Mouse (Mus musculus) liver, adult 10 weeks (tissue): ENCODE data around the gene Bex3. TPM values are rescaled to one million over a fixed set of nuclear protein-coding genes. Genes with fewer than 3 reads are reported as not detected.

ENCODE experiments used
- polyA plus RNA-seq: library from polyadenylated mRNA; stranded (reverse); fragments of 350-450 nt; fragmentation: Illumina TruSeq; extraction: RNeasy Lipid Tissue Mini Kit (QIAGEN cat#74804); gene quantifications from one replicate; pipeline ENCODE4 v1.2.3, GENCODE M21; 2014; ENCODE audit warnings: low read depth, low replicate concordance

Gene Bex3
- not detected for polyA plus RNA-seq

GRCm38 (mm10) chrX:136269743-136270392 lies at the start of gene Bex3:
Bex3 (plus strand) TSS chrX:136270253.

GRCm38 (mm10) chrX:136244574-136245229 lies 25.4 kb upstream of the Bex3 start, which contains the start of gene Tceal9:
Tceal9 (plus strand) TSS chrX:136245079.

Other genes starting within 250 kb of the Bex3 start
- gene Arxes1, start 236.9 kb upstream of the Bex3 start, polyA plus RNA-seq: not detected
- gene Bex2, start 202.0 kb upstream of the Bex3 start, polyA plus RNA-seq: not detected
- not detected for gene Nxf3, start 185.0 kb upstream of the Bex3 start, polyA plus RNA-seq
- gene Bex4, start 131.3 kb upstream of the Bex3 start, polyA plus RNA-seq: 1.4 TPM
- gene Tceal8, start 97.9 kb upstream of the Bex3 start, polyA plus RNA-seq: 95.9 TPM
- gene Tceal5, start 66.4 kb upstream of the Bex3 start, polyA plus RNA-seq: not detected
- gene Tceal7, start 55.5 kb upstream of the Bex3 start, polyA plus RNA-seq: not detected
- not detected for gene Bex1, start 54.7 kb upstream of the Bex3 start, polyA plus RNA-seq
- gene Tceal9, start 25.2 kb upstream of the Bex3 start, polyA plus RNA-seq: 47.5 TPM
- not detected for gene Kir3dl1, start 247.7 kb downstream of the Bex3 start, polyA plus RNA-seq